Mouse (Mus musculus) heart, embryonic 12.5 days (tissue): ENCODE results near the gene Kat5. TPM values are rescaled to one million over a fixed set of nuclear protein-coding genes. Genes with fewer than 3 reads are reported as not detected.
A peak's percentile ranks its signal among the peaks of the same experiment; 100 is the strongest.

Experiments used
- ATAC-seq: fragments of 200-750 bp; cut with Nextera tagmentation; 2 replicates; pipeline ENCODE4 v1.8.0; 2017; ENCODE audit warnings: moderate TSS enrichment, moderate library complexity; ENCODE audit not compliant: insufficient number of reproducible peaks, low FRiP score
- H3K27ac ChIP-seq: fragments of 300-500 bp; sonication (generic); 2 replicates; pipeline ENCODE4 v1.5.1; 2016; ENCODE audit warnings: mild to moderate bottlenecking, moderate library complexity; ENCODE audit not compliant: poor library complexity, severe bottlenecking
- H3K27me3 ChIP-seq: fragments of 300-500 bp; sonication (generic); replicated peaks from 2 replicates; pipeline ENCODE4 v1.6.1; 2016; ENCODE audit warnings: mild to moderate bottlenecking, moderate library complexity
- H3K36me3 ChIP-seq: fragments of 300-500 bp; sonication (generic); 2 replicates; pipeline ENCODE4 v1.6.1; 2016; ENCODE audit warnings: mild to moderate bottlenecking, moderate library complexity
- H3K4me1 ChIP-seq: fragments of 300-500 bp; sonication (generic); replicated peaks from 2 replicates; pipeline ENCODE4 v1.6.1; 2016; ENCODE audit warnings: mild to moderate bottlenecking
- H3K4me2 ChIP-seq: fragments of 300-500 bp; sonication (generic); 2 replicates; pipeline ENCODE4 v1.6.1; 2016; ENCODE audit warnings: mild to moderate bottlenecking, moderate library complexity
- H3K4me3 ChIP-seq: fragments of 300-500 bp; sonication (generic); 2 replicates; pipeline ENCODE4 v1.5.1; 2016; ENCODE audit warnings: mild to moderate bottlenecking
- H3K9ac ChIP-seq: fragments of 300-500 bp; sonication (generic); 2 replicates; pipeline ENCODE4 v1.6.1; 2016; ENCODE audit warnings: mild to moderate bottlenecking, moderate library complexity
- H3K9me3 ChIP-seq: fragments of 300-500 bp; sonication (generic); replicated peaks from 2 replicates; pipeline ENCODE4 v1.6.1; 2016; ENCODE audit warnings: mild to moderate bottlenecking, moderate library complexity
- WGBS: fragments of 180-500 bp; shearing (Covaris S2); methylation state at CpG from one replicate; pipeline ENCODE4 v1.1.7; 2016; 5-methylcytosine and 5-hydroxymethylcytosine counted together
- polyA plus RNA-seq: library from polyadenylated mRNA; unstranded; fragments of >200 nt; fragmentation: Nextera tagmentation; extraction: Ambion mirVana; gene quantifications from 2 replicates; pipeline ENCODE4 v1.2.1, GENCODE M21; 2016

Gene Kat5
- polyA plus RNA-seq, 1 experiment from 2014 or later, result 31.5 TPM

GRCm38 (mm10) chr19:5601752-5602541 lies 8.1 kb downstream of the Kat5 start, which contains the start of gene Rnaseh2c:
Gene Rnaseh2c (plus strand): TSS chr19:5601873.
- ATAC-seq, result peak; percentile 76
- Histone ChIP-seq H3K27ac (peak within 1 kb of the TSS; percentile 84), H3K9ac (peak within 1 kb of the TSS; percentile 83), H3K36me3 (peaks cover 42% of the 10 kb centered on the region), H3K27me3 (peaks cover 6% of the 10 kb centered on the region; the same call in 1 of the 2 replicates), H3K4me3 (peak within 1 kb of the TSS; percentile 64), H3K9me3 (no peaks in the 10 kb centered on the region), H3K4me2 (peak within 1 kb of the TSS; percentile 84), H3K4me1 (peaks cover 14% of the 10 kb centered on the region)
- under 1% methylated on average over 64 of the region's 64 CpGs for WGBS

GRCm38 (mm10) chr19:5599224-5599623 lies 10.8 kb downstream of the Kat5 start:
- Histone ChIP-seq H3K36me3 (peaks cover 15% of the 10 kb centered on the region), H3K27ac (no peak overlapping the region), H3K4me3 (no peak overlapping the region), H3K4me1 (peaks cover 10% of the 10 kb centered on the region), H3K27me3 (peaks cover 6% of the 10 kb centered on the region; the same call in 1 of the 2 replicates), H3K9me3 (no peaks in the 10 kb centered on the region), H3K4me2 (no peak overlapping the region), H3K9ac (no peak overlapping the region)
- no peak for ATAC-seq
- WGBS, result 77% methylated on average over 4 of the region's 4 CpGs

GRCm38 (mm10) chr19:5591888-5592287 lies 18.1 kb downstream of the Kat5 start:
- Histone ChIP-seq H3K9ac (no peak overlapping the region), H3K4me2 (no peak overlapping the region), H3K27me3 (no peaks in the 10 kb centered on the region), H3K36me3 (no peaks in the 10 kb centered on the region), H3K4me1 (no peaks in the 10 kb centered on the region), H3K9me3 (no peaks in the 10 kb centered on the region), H3K27ac (no peak overlapping the region), H3K4me3 (no peak overlapping the region)
- ATAC-seq, result no peak
- 83% methylated on average over 6 of the region's 6 CpGs for WGBS

- 0 out of 2 replicates have a peak, but pooled peaks cover 8% of the 10 kb centered on the region for H3K27me3 ChIP-seq
- no peaks in the 10 kb centered on the region for H3K9me3 ChIP-seq
- H3K9ac ChIP-seq, result no peak overlapping the region
- 66% methylated on average over 9 of the region's 9 CpGs for WGBS
- no peaks in the 10 kb centered on the region for H3K4me1 ChIP-seq
- no peaks in the 10 kb centered on the region for H3K36me3 ChIP-seq
- H3K4me3 ChIP-seq, result no peak overlapping the region
- no peak overlapping the region for H3K27ac ChIP-seq
- no peak for ATAC-seq
- no peak overlapping the region for H3K4me2 ChIP-seq
These were observed 20.9 kb downstream of the Kat5 start for GRCm38 (mm10) chr19:5589159-5589558.

GRCm38 (mm10) chr19:5581995-5582394 lies 28.0 kb downstream of the Kat5 start:
- 57% methylated on average over 2 of the region's 2 CpGs for WGBS
- H3K27me3 ChIP-seq, result 0 out of 2 replicates have a peak, but pooled peaks cover 8% of the 10 kb centered on the region
- no peak overlapping the region for H3K4me2 ChIP-seq
- no peaks in the 10 kb centered on the region for H3K9me3 ChIP-seq
- no peak overlapping the region for H3K9ac ChIP-seq
- H3K4me3 ChIP-seq, result no peak overlapping the region
- no peak for ATAC-seq
- H3K27ac ChIP-seq, result no peak overlapping the region
- no peaks in the 10 kb centered on the region for H3K4me1 ChIP-seq
- no peaks in the 10 kb centered on the region for H3K36me3 ChIP-seq

GRCm38 (mm10) chr19:5580776-5581175 lies 29.3 kb downstream of the Kat5 start:
- Histone ChIP-seq H3K27me3 (0 out of 2 replicates have a peak, but pooled peaks cover 8% of the 10 kb centered on the region), H3K36me3 (no peaks in the 10 kb centered on the region), H3K4me3 (no peak overlapping the region), H3K9me3 (no peaks in the 10 kb centered on the region), H3K4me1 (no peaks in the 10 kb centered on the region), H3K4me2 (no peak overlapping the region), H3K27ac (no peak overlapping the region), H3K9ac (no peak overlapping the region)
- ATAC-seq, result no peak
- 75% methylated on average over 6 of the region's 6 CpGs for WGBS

GRCm38 (mm10) chr19:5579971-5580370 lies 30.1 kb downstream of the Kat5 start:
- Histone ChIP-seq H3K9ac (no peak overlapping the region), H3K9me3 (no peaks in the 10 kb centered on the region), H3K36me3 (no peaks in the 10 kb centered on the region), H3K4me1 (no peaks in the 10 kb centered on the region), H3K27me3 (0 out of 2 replicates have a peak, but pooled peaks cover 2% of the 10 kb centered on the region), H3K27ac (no peak overlapping the region), H3K4me2 (no peak overlapping the region), H3K4me3 (no peak overlapping the region)
- WGBS, result 68% methylated on average over 4 of the region's 4 CpGs
- ATAC-seq, result no peak

GRCm38 (mm10) chr19:5575336-5575735 lies 34.7 kb downstream of the Kat5 start:
- Histone ChIP-seq H3K36me3 (peaks cover 11% of the 10 kb centered on the region; the same call in 1 of the 2 replicates), H3K4me1 (no peaks in the 10 kb centered on the region), H3K9me3 (no peaks in the 10 kb centered on the region), H3K27ac (no peak overlapping the region), H3K27me3 (peaks cover 7% of the 10 kb centered on the region; the same call in 1 of the 2 replicates), H3K4me3 (no peak overlapping the region), H3K4me2 (no peak overlapping the region), H3K9ac (no peak overlapping the region)
- 93% methylated on average over 1 of the region's 1 CpGs for WGBS
- no peak for ATAC-seq

- Histone ChIP-seq H3K4me1 (peaks cover 10% of the 10 kb centered on the region), H3K27me3 (peaks cover 20% of the 10 kb centered on the region), H3K27ac (no peak overlapping the region), H3K9me3 (no peaks in the 10 kb centered on the region), H3K4me3 (no peak overlapping the region), H3K4me2 (no peak overlapping the region), H3K9ac (no peak overlapping the region), H3K36me3 (peaks cover 19% of the 10 kb centered on the region; the same call in 1 of the 2 replicates)
- no peak for ATAC-seq
- 79% methylated on average over 19 of the region's 19 CpGs for WGBS
These were observed 37.5 kb downstream of the Kat5 start for GRCm38 (mm10) chr19:5572331-5573125.

GRCm38 (mm10) chr19:5571831-5572230 lies 38.2 kb downstream of the Kat5 start:
- Histone ChIP-seq H3K9ac (no peak overlapping the region), H3K27ac (no peak overlapping the region), H3K27me3 (peaks cover 20% of the 10 kb centered on the region), H3K36me3 (peaks cover 19% of the 10 kb centered on the region; the same call in 1 of the 2 replicates), H3K4me2 (no peak overlapping the region), H3K4me1 (peaks cover 12% of the 10 kb centered on the region), H3K9me3 (no peaks in the 10 kb centered on the region), H3K4me3 (no peak overlapping the region)
- no peak for ATAC-seq
- 65% methylated on average over 5 of the region's 5 CpGs for WGBS
